Mouse (Mus musculus): ENCODE data around the gene Sipa1l2.

Sipa1l2 gene

GRCm38 (mm10) chr8:125369491-125370236 is 199.9 kb downstream of the Sipa1l2 start:
- DNase-seq (ENCODE audit: low spot score) = no peak

DNA sequence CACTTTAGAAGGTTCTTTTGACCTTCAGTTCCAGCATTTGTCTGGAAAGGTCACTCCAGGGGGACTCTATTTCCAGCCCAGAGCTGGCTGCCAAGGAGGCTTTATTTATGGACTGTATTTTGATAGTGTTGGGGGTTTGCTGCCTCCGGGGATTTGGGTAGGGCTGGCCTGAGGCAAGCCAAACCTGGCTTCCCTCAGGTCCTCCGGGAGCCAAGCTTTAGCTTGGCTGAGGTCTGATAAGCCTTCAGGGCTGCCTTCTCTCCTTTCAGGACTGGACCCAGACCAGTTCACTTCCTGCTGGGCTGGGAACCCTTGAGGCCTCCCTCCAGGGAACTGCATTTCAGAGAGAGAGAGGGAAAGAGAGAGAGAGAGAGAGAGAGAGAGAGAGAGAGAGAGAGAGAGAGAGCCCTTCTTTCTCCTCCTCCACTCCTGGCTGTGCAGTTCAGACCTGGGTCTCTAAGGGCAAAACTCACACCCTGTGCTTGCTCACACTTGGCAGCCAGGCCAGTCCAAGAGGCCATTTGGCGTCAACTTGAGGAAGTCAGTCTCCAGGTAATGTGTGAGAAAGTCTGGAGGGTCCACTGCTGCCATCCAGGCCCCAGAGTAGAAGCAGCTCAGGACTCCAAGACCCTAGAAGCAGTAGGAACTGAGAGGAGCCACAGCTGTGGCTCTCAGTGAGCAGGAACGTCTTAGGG is 201.1 kb downstream of the Sipa1l2 start:
- no peak for DNase-seq (ENCODE audit: low spot score)
